Mouse (Mus musculus): ENCODE measurements around the gene Spata17. TPM values are rescaled to one million over a fixed set of nuclear protein-coding genes. Genes with fewer than 3 reads are reported as not detected.

Gene Spata17
- total RNA-seq, 4 experiments from 2014 or later = 0.26 to 0.46 TPM; not detected in 2

- no peak for DNase-seq (ENCODE audit: low spot score in 2 of 2)
Measured at GRCm38 (mm10) chr1:187008236-187008635, 207.0 kb downstream of the Spata17 start.

GRCm38 (mm10) chr1:187006227-187006925 lies 208.9 kb downstream of the Spata17 start:
- DNase-seq (ENCODE audit: low spot score in 2 of 2) = no peak

- DNase-seq (ENCODE audit: low spot score in 2 of 2) = no peak
Measured at GRCm38 (mm10) chr1:187004306-187004705, 211.0 kb downstream of the Spata17 start.

GRCm38 (mm10) chr1:187003441-187003861 lies 211.8 kb downstream of the Spata17 start:
- DNase-seq (ENCODE audit: low spot score in 2 of 2) = no peak

- no peak for DNase-seq (ENCODE audit: low spot score in 2 of 2)
Measured at GRCm38 (mm10) chr1:186997596-186998304, 217.5 kb downstream of the Spata17 start.

Other genes with a start within 250 kb of the Spata17 start
- under 1 TPM in 1 of 4 experiments, not detected in 3; 0.16 TPM for gene D1Pas1, start 248.0 kb downstream of the Spata17 start, total RNA-seq (2022)
- gene Gpatch2, start within 50 bp of the Spata17 start, total RNA-seq (2022) = 10 to 100 TPM; 19.1 to 23.0 (median 20.8) TPM